Mouse (Mus musculus) forebrain, embryonic 14.5 days (tissue): Measurements from ENCODE around the gene Colca2. TPM values are rescaled to one million over a fixed set of nuclear protein-coding genes. Genes with fewer than 3 reads are reported as not detected.
A peak's percentile ranks its signal among the peaks of the same experiment; 100 is the strongest.

ENCODE experiments used
- ATAC-seq: fragments of 200-750 bp; cut with Nextera tagmentation; 2 replicates; pipeline ENCODE4 v1.8.0; 2017; ENCODE audit warnings: mild to moderate bottlenecking, moderate library complexity
- DNase-seq: peaks from one replicate; pipeline ENCODE4 v3.0.0-alpha.2; 2015; ENCODE audit warnings: low spot score
- H3K27ac ChIP-seq: fragments of 300-500 bp; sonication (generic); 2 replicates; pipeline ENCODE4 v1.5.1; 2014; ENCODE audit warnings: low read depth, mild to moderate bottlenecking, control low read depth, low read length, moderate library complexity
- H3K27me3 ChIP-seq: fragments of 300-500 bp; sonication (generic); replicated peaks from 2 replicates; pipeline ENCODE4 v1.6.1; 2014; ENCODE audit warnings: low read length, control low read depth, mixed read lengths; ENCODE audit not compliant: control insufficient read depth, insufficient read depth
- H3K36me3 ChIP-seq: fragments of 300-500 bp; sonication (generic); 2 replicates; pipeline ENCODE4 v1.6.1; 2014; ENCODE audit warnings: low read length, control low read depth; ENCODE audit not compliant: control insufficient read depth, insufficient read depth
- H3K4me1 ChIP-seq: fragments of 300-500 bp; sonication (generic); 2 replicates; pipeline ENCODE4 v1.6.1; 2014; ENCODE audit warnings: antibody characterized with exemption, low read length, control low read depth; ENCODE audit not compliant: control insufficient read depth, insufficient read depth
- H3K4me2 ChIP-seq: fragments of 300-500 bp; sonication (generic); 2 replicates; pipeline ENCODE4 v1.6.1; 2014; ENCODE audit warnings: mild to moderate bottlenecking, control low read depth, low read length
- H3K4me3 ChIP-seq: fragments of 300-500 bp; sonication (generic); 2 replicates; pipeline ENCODE4 v1.5.1; 2014; ENCODE audit warnings: low read depth, low read length, control low read depth
- H3K9ac ChIP-seq: fragments of 300-500 bp; sonication (generic); 2 replicates; pipeline ENCODE4 v1.6.1; 2014; ENCODE audit warnings: mild to moderate bottlenecking, low read length, control low read depth, moderate library complexity
- H3K9me3 ChIP-seq: fragments of 300-500 bp; sonication (generic); replicated peaks from 2 replicates; pipeline ENCODE4 v1.6.1; 2016; ENCODE audit warnings: low read length, control low read depth, mixed read lengths; ENCODE audit not compliant: control insufficient read depth
- WGBS: fragments of 180-500 bp; shearing (Covaris S2); extraction: QIAGEN DNeasy Blood & Tissue Kit; methylation state at CpG from one replicate; pipeline ENCODE4 v1.1.7; 2014; 5-methylcytosine and 5-hydroxymethylcytosine counted together
- polyA plus RNA-seq: library from polyadenylated mRNA; unstranded; fragments of >200 nt; fragmentation: Nextera tagmentation; extraction: Ambion mirVana; gene quantifications from 2 replicates; pipeline ENCODE4 v1.2.1, GENCODE M21; 2014

Gene Colca2
- polyA plus RNA-seq, result 0.80 and 1.7 TPM in 2 replicates

DNA sequence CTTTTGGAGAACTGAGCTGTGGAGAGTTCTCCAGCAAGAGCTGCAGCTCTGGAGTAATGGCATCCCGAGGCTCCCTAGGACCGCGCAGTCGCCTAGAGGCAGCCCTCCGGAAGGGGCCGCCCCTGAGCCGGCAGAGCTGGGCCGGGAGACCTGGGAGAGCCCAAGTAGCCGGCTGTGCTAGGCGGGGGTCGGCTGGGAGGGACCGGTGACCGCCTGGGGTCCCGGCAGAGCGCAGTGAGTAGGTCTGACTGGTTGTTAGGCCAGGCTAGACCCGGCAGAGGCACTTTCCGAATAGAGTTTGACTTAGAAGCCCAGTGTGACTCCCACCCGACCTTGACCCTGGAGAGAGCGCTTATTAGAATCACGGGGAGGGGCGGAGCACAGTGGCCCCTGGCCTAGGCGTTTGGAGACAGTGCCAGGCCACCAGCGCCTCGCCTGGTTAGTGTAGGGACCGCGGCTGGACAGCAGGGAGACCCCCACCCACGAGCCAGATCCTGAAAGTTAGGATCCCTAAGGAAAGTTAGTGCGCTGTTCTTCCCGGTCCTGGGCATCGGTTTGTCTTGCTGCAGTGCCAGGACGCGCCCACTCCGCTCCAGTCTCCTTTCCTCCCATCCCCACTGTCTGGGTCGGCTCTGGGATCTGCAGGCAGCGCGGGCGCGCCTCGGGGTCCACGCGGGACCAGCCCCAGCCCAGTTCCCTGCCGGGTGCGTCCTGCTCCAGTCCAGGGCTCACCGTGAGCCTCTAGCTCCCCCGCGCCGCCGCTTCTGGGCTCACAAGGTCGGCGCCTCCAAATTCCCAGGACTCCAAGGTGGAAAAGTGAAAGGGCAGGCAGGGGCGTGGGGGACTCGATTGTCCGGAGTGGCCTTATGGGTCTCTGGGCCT, at the start of gene Colca2:
Gene Colca2 (minus strand): TSS at position 70 of the 882 bp plus-strand sequence.
- Histone ChIP-seq H3K9ac (peak within 1 kb of the TSS; percentile 59), H3K27ac (no peak within 1 kb of the TSS), H3K4me2 (peak within 1 kb of the TSS; percentile 80), H3K9me3 (no peaks in the 10 kb centered on the region), H3K27me3 (peaks cover 18% of the 10 kb centered on the region), H3K4me1 (0 out of 2 replicates have a peak, but pooled peaks cover 4% of the 10 kb centered on the region), H3K36me3 (no peaks in the 10 kb centered on the region), H3K4me3 (peak within 1 kb of the TSS; percentile 40)
- ATAC-seq (peak; percentile 97), DNase-seq (peak; percentile 76)
- WGBS, result under 1% methylated on average over 53 of the region's 53 CpGs

DNA sequence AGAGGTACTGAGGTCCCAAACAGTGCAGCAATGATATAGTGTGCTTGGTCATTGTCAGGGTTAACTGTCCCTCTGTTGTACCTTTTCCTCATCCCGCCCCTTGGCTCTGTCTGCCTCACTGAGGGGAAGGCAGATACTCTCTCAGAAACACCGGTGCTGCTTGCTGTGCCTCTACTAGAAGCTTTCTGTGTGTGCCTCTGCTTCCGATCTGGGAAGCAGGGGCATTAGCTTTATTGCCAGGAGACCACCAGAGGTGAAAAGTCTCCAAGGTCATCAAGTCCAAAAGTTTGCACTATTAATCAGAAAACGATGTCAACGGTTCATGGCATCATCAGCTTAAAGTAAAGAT, 49.2 kb upstream of the Colca2 start:
- H3K36me3 ChIP-seq, result no peaks in the 10 kb centered on the region
- ATAC-seq, result no peak
- WGBS, result 94% methylated on average over 5 of the region's 5 CpGs
- H3K4me3 ChIP-seq, result no peak overlapping the region
- H3K9me3 ChIP-seq, result no peaks in the 10 kb centered on the region
- H3K27me3 ChIP-seq, result no peaks in the 10 kb centered on the region
- DNase-seq, result no peak
- H3K4me1 ChIP-seq, result no peaks in the 10 kb centered on the region
- no peak overlapping the region for H3K4me2 ChIP-seq
- no peak overlapping the region for H3K27ac ChIP-seq
- no peak overlapping the region for H3K9ac ChIP-seq

DNA sequence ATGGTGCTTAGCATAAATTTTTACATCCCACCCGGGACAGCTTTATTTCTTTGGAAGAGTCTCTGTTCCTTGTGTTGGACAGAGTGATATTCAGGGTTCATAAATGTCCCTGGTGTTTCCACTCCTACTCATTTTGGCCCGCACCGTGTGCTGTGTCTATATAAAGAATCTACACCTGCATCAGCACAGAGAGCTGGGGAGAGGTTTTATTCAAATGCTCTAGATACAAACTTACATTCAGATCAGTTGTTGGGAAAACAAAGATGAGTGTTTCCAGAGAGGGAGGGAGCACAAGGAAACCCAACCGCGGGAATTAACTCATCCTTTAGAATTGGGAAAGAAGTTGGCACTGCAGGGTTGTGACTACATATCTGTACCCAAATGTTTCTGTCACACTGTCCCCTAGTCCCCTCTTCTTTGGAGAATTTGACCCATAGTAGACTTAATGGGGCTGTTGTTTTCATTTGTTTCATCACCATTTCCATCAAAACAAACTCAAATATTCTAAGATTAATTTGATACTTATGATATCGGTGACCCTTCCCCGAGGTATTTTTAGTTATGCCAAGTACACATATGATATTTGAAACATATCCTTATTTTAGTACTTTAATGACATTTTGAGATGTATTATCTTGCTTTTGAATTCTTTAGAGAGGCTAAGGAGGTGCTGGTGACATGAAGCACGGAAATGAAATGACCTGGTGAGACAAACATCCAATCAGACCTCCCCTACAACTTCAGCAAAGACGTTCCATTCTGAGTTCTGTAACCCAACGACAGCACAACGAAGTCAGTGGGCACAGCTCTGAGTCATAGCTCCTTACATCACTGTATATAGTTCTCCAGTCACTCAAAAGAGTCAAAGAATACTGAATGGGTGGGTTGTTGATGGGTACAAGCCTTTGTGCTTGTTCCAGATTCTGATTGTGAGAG, 48.5 kb upstream of the Colca2 start:
- Histone ChIP-seq H3K27ac (no peak overlapping the region), H3K4me2 (no peak overlapping the region), H3K4me3 (no peak overlapping the region), H3K4me1 (no peaks in the 10 kb centered on the region), H3K9me3 (no peaks in the 10 kb centered on the region), H3K27me3 (no peaks in the 10 kb centered on the region), H3K9ac (no peak overlapping the region), H3K36me3 (no peaks in the 10 kb centered on the region)
- 90% methylated on average over 11 of the region's 11 CpGs for WGBS
- DNase-seq (no peak), ATAC-seq (no peak)

DNA sequence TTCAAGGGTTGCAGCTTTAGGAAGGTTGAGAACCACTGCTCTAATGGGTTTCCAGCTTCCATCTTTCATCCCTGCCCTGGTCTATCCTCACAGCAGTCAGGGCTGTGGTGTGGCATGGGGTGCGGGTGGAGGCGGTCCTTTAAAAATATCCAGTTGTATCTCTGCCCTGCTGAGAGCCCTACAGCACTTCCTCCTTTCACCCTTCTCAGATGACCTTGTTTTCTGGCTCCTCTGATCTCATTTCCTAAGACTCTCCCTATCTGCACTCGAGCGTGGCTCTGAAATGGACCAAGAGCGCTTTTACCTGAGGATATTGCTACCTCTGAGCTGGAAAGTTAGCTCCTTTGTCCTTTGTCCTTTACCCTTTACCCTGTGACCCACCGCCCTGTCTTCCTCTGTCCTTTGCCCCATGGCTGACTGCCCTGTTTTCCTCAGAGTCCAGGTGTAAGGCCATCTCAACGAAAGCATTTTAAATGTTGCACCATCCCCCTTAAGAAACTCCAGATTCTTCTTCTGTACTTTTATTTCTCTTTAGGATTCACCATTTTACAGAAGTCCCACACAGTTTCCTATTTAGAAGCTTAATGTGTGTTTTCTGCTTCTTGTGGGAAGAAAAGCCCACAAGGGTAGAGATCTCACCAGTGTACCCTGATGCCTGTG, 46.2 kb upstream of the Colca2 start:
- ATAC-seq, result no peak
- H3K9me3 ChIP-seq, result no peaks in the 10 kb centered on the region

DNA sequence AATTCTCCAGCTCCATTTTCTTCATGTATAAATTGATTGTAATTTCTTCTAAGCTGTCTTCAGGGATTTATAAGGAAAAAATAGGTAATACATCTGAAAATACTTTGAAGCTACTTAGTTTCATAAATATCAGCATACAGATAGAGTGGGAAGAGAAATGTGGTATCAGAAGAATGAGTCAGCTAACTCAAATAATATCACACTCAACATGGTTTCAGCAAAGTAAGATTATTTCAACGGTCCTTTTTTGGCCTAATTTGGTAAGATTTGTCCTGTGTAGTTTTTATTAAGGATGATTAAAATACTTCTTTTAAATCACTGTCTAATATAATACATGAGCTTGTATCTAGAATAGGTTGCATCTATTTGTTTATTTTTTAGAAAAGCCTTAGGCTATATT, 41.7 kb upstream of the Colca2 start:
- WGBS, result 86% methylated on average over 1 of the region's 1 CpGs
- no peaks in the 10 kb centered on the region for H3K36me3 ChIP-seq
- no peak overlapping the region for H3K9ac ChIP-seq
- ATAC-seq (no peak), DNase-seq (no peak)
- no peak overlapping the region for H3K27ac ChIP-seq
- no peaks in the 10 kb centered on the region for H3K9me3 ChIP-seq
- H3K27me3 ChIP-seq, result no peaks in the 10 kb centered on the region
- no peak overlapping the region for H3K4me2 ChIP-seq
- H3K4me1 ChIP-seq, result no peaks in the 10 kb centered on the region
- H3K4me3 ChIP-seq, result no peak overlapping the region

More for the DNA sequence above, 46.2 kb upstream of the Colca2 start:
- no peaks in the 10 kb centered on the region for H3K27me3 ChIP-seq
- no peak overlapping the region for H3K4me3 ChIP-seq
- H3K9ac ChIP-seq, result no peak overlapping the region
- no peaks in the 10 kb centered on the region for H3K4me1 ChIP-seq
- WGBS, result 88% methylated on average over 7 of the region's 7 CpGs
- DNase-seq, result no peak
- H3K27ac ChIP-seq, result no peak overlapping the region
- no peak overlapping the region for H3K4me2 ChIP-seq
- no peaks in the 10 kb centered on the region for H3K36me3 ChIP-seq

DNA sequence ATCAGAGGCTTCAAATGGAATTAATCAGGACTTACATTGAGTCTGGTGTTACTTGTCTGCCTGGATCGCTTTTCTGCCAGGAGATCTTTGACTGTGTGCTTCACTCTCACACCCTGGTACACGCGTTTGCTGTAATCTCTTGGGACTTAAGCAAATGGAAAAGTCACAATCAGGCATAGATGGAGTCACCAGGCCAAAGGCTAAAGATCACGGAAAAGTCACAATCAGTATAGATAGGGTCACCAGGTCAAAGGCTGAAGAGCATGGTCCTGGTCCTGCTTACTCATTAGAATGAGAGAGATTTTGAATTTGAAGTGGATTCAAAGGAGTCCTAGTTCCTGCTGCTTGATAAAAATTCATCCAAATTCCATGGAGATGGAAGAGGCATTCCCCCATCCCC, 39.9 kb upstream of the Colca2 start:
- WGBS, result 90% methylated on average over 4 of the region's 4 CpGs

DNA sequence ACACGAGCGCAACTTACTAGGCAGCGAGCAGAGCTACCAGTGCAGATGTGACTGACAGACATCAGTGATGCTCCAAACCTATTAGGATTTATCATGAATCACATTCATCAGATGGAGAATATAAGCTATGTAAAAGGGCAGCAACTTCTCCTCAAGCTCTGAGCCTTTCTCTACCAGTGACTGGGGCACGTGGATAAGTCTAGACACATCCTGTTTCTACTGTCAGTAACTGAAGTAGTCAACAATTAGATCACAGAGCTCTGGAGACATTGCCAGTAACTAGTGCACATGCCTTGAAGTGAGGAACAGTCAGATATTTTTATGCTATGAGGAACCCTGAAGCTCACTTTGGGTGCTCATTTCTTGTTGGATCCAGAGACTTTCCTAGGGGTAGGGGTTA, 39.0 kb upstream of the Colca2 start:
- no peaks in the 10 kb centered on the region for H3K27me3 ChIP-seq
- no peak overlapping the region for H3K27ac ChIP-seq
- H3K9me3 ChIP-seq, result no peaks in the 10 kb centered on the region
- ATAC-seq, result no peak
- H3K4me1 ChIP-seq, result no peaks in the 10 kb centered on the region
- DNase-seq, result no peak
- no peak overlapping the region for H3K4me2 ChIP-seq
- H3K4me3 ChIP-seq, result no peak overlapping the region
- 89% methylated on average over 4 of the region's 4 CpGs for WGBS
- H3K36me3 ChIP-seq, result no peaks in the 10 kb centered on the region
- no peak overlapping the region for H3K9ac ChIP-seq

More for the DNA sequence above, 39.9 kb upstream of the Colca2 start:
- H3K27ac ChIP-seq, result no peak overlapping the region
- H3K36me3 ChIP-seq, result no peaks in the 10 kb centered on the region
- no peaks in the 10 kb centered on the region for H3K4me1 ChIP-seq
- H3K27me3 ChIP-seq, result no peaks in the 10 kb centered on the region
- H3K4me3 ChIP-seq, result no peak overlapping the region
- H3K4me2 ChIP-seq, result no peak overlapping the region
- no peak for ATAC-seq
- no peaks in the 10 kb centered on the region for H3K9me3 ChIP-seq
- DNase-seq, result no peak
- H3K9ac ChIP-seq, result no peak overlapping the region

DNA sequence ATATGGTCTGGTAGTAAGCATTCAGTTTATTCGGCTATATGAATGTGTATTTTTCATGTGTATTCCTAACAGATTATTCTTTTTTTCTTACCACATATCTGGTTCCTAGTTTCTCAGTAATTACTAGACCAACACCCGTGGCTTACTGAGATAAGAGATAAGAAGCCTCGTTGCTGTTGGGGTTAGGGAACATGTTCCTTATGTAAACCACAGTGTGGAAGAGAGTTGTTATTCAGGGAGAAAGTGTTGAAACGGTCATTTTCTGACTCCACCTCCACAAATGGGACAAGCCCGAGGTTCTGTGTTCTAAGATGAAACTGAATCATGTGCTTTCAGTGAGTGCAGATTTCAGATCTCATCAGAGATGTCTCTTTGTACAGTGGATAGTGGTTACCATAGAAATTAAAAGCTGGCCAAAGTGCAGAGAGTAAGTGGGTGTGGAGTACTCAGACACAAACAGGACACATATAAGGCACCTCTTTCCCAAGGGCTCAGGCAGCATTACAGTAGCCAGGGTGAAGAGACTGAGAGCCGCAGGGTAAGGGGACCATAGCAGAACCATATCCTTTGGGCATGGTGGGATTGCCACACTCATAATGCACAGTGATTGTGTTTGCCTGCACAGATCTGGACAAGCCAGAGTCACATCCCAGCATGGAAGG, 37.2 kb upstream of the Colca2 start:
- H3K9me3 ChIP-seq, result no peaks in the 10 kb centered on the region
- no peak overlapping the region for H3K4me3 ChIP-seq
- 81% methylated on average over 6 of the region's 6 CpGs for WGBS
- no peaks in the 10 kb centered on the region for H3K27me3 ChIP-seq
- ATAC-seq, result no peak
- DNase-seq, result no peak
- H3K9ac ChIP-seq, result no peak overlapping the region
- H3K4me2 ChIP-seq, result no peak overlapping the region
- no peaks in the 10 kb centered on the region for H3K36me3 ChIP-seq
- no peaks in the 10 kb centered on the region for H3K4me1 ChIP-seq
- no peak overlapping the region for H3K27ac ChIP-seq
